Mouse (Mus musculus) midbrain, embryonic 15.5 days (tissue): ENCODE results near the gene Ehbp1l1. TPM values are rescaled to one million over a fixed set of nuclear protein-coding genes. Genes with fewer than 3 reads are reported as not detected.

Source experiments
- ATAC-seq: fragments of 200-750 bp; cut with Nextera tagmentation; replicated peaks from 2 replicates; pipeline ENCODE4 v1.8.0; 2017; ENCODE audit warnings: moderate TSS enrichment
- H3K27ac ChIP-seq: fragments of 300-500 bp; sonication (generic); 2 replicates; pipeline ENCODE4 v1.5.1; 2015; ENCODE audit warnings: mild to moderate bottlenecking, inconsistent platforms
- H3K27me3 ChIP-seq: fragments of 300-500 bp; sonication (generic); replicated peaks from 2 replicates; pipeline ENCODE4 v1.6.1; 2015; ENCODE audit warnings: inconsistent platforms
- H3K36me3 ChIP-seq: fragments of 300-500 bp; sonication (generic); replicated peaks from 2 replicates; pipeline ENCODE4 v1.6.1; 2015; ENCODE audit warnings: inconsistent platforms
- H3K4me1 ChIP-seq: fragments of 300-500 bp; sonication (generic); 2 replicates; pipeline ENCODE4 v1.6.1; 2015; ENCODE audit warnings: inconsistent platforms
- H3K4me2 ChIP-seq: fragments of 300-500 bp; sonication (generic); 2 replicates; pipeline ENCODE4 v1.6.1; 2015; ENCODE audit warnings: inconsistent platforms, mild to moderate bottlenecking, moderate library complexity
- H3K4me3 ChIP-seq: fragments of 300-500 bp; sonication (generic); 2 replicates; pipeline ENCODE4 v1.5.1; 2015; ENCODE audit warnings: mild to moderate bottlenecking, inconsistent platforms
- H3K9ac ChIP-seq: fragments of 300-500 bp; sonication (generic); 2 replicates; pipeline ENCODE4 v1.6.1; 2015; ENCODE audit warnings: mild to moderate bottlenecking, inconsistent platforms
- H3K9me3 ChIP-seq: fragments of 300-500 bp; sonication (generic); 2 replicates; pipeline ENCODE4 v1.6.1; 2016; ENCODE audit warnings: inconsistent platforms
- WGBS: fragments of 180-500 bp; shearing (Covaris S2); methylation state at CpG from one replicate; pipeline ENCODE4 v1.1.7; 2015; ENCODE audit warnings: mixed read lengths; 5-methylcytosine and 5-hydroxymethylcytosine counted together
- polyA plus RNA-seq: library from polyadenylated mRNA; unstranded; fragments of >200 nt; fragmentation: Nextera tagmentation; extraction: Ambion mirVana; gene quantifications from 2 replicates; pipeline ENCODE4 v1.2.1, GENCODE M21; 2015

Ehbp1l1 gene
- polyA plus RNA-seq, 1 experiment from 2014 or later = 23.7 TPM

GRCm38 (mm10) chr19:5729444-5729815 is 3.3 kb upstream of the Ehbp1l1 start, which contains the start of gene Fam89b:
Gene Fam89b (minus strand): TSS chr19:5729653.
- H3K27ac ChIP-seq = peak within 1 kb of the TSS; percentile 93
- ATAC-seq = peak; percentile 80
- no peaks in the 10 kb centered on the region for H3K27me3 ChIP-seq
- H3K4me2 ChIP-seq = peak within 1 kb of the TSS; percentile 97
- WGBS = 0% methylated on average over 37 of the region's 37 CpGs
- H3K36me3 ChIP-seq = no peaks in the 10 kb centered on the region
- peak within 1 kb of the TSS; percentile 72 for H3K4me3 ChIP-seq
- H3K9ac ChIP-seq = peak within 1 kb of the TSS; percentile 93
- no peaks in the 10 kb centered on the region for H3K9me3 ChIP-seq
- peaks cover 62% of the 10 kb centered on the region for H3K4me1 ChIP-seq

DNA sequence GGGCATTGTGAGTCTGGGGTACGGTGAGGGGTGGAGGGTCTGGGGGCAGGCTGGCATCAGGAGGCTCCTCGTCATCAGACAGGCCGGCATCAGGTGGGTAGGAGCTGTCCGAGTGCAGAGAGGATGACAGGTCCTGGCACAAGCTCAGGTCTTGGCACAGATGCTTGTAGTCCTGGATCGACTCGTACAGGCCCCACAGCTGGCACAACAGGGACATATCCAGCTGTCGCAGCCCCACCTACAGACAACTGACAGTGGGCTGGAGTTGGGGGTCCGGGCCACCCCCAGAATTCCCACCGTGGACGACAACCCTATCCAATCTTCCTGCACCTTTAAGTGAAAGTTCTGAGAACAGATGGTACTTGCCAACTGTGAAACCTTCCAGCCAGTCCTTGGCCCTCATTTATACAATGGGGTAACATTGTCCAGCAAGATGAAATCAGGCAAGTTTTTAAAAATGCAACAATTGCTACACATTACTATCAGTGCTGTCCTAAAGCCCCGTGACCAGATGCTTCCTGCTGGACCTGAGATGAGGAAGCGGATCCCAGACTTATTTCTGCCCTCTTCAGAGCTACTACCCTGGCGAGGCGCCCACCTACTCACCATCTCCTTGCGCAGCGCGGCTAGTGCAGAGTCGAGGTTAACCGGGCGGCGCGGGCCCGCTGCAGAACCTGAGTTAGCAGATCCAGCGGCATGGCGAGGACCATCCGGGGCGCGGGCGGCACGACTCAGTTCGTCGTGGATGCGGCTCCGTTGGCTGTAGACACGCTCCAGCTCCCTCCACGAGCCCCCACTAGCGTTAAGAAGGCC is 2.7 kb upstream of the Ehbp1l1 start:
- H3K27me3 ChIP-seq = no peaks in the 10 kb centered on the region
- WGBS = 7% methylated on average over 37 of the region's 37 CpGs
- H3K4me1 ChIP-seq = peaks cover 62% of the 10 kb centered on the region
- H3K36me3 ChIP-seq = no peaks in the 10 kb centered on the region
- peak; percentile 53 for ATAC-seq
- peak overlapping the region; percentile 97 for H3K4me2 ChIP-seq
- H3K27ac ChIP-seq = peak overlapping the region; percentile 93
- no peaks in the 10 kb centered on the region for H3K9me3 ChIP-seq
- peak overlapping the region; percentile 72 for H3K4me3 ChIP-seq
- H3K9ac ChIP-seq = peak overlapping the region; percentile 93

DNA sequence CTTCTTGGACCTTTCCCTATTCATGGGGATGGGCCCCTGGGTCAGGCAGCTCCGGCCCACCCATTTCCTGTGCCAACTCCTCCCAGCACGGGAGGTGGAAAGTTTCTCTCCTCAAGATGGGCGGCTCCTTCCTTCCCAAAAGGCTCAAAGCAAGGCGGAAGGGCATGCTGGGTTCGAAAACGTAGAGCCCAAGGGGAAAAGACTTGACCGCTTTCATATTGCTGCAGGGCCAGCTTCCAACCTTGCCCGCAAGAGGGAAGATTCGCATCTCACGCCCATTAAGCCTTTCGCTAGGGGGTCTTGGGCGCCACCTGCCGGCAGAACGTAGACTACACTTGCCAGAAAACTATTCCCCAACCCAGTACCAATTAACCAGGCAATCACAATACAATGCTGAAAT is 1.6 kb upstream of the Ehbp1l1 start:
- Histone ChIP-seq H3K27me3 (no peaks in the 10 kb centered on the region), H3K4me1 (peaks cover 62% of the 10 kb centered on the region), H3K4me2 (peak overlapping the region; percentile 97), H3K27ac (peak overlapping the region; percentile 93; the same call in 1 of the 2 replicates), H3K9ac (peak overlapping the region; percentile 93), H3K4me3 (peak overlapping the region; percentile 72), H3K36me3 (no peaks in the 10 kb centered on the region), H3K9me3 (no peaks in the 10 kb centered on the region)
- WGBS = 4% methylated on average over 14 of the region's 14 CpGs
- no peak for ATAC-seq

GRCm38 (mm10) chr19:5726961-5727578 is 953 bp upstream of the Ehbp1l1 start:
- H3K4me1 ChIP-seq = peaks cover 61% of the 10 kb centered on the region
- H3K9me3 ChIP-seq = no peaks in the 10 kb centered on the region
- peak overlapping the region; percentile 97 for H3K4me2 ChIP-seq
- 0 out of 2 replicates have a peak, but pooled peaks cover 4% of the 10 kb centered on the region for H3K36me3 ChIP-seq
- peak overlapping the region; percentile 93; the same call in 1 of the 2 replicates for H3K27ac ChIP-seq
- WGBS = 79% methylated on average over 15 of the region's 15 CpGs
- peak overlapping the region; percentile 72 for H3K4me3 ChIP-seq
- ATAC-seq = no peak
- H3K27me3 ChIP-seq = no peaks in the 10 kb centered on the region
- peak overlapping the region; percentile 93 for H3K9ac ChIP-seq

GRCm38 (mm10) chr19:5725029-5725707 is 949 bp downstream of the Ehbp1l1 start:
- Histone ChIP-seq H3K36me3 (peaks cover 16% of the 10 kb centered on the region), H3K27me3 (no peaks in the 10 kb centered on the region), H3K9ac (peak overlapping the region; percentile 7; the same call in 1 of the 2 replicates), H3K4me3 (peak overlapping the region; percentile 30; the same call in 1 of the 2 replicates), H3K27ac (no peak overlapping the region), H3K4me1 (peaks cover 46% of the 10 kb centered on the region), H3K4me2 (peak overlapping the region; percentile 97), H3K9me3 (no peaks in the 10 kb centered on the region)
- WGBS = 86% methylated on average over 12 of the region's 12 CpGs
- no peak for ATAC-seq

- peaks cover 22% of the 10 kb centered on the region for H3K36me3 ChIP-seq
Measured at GRCm38 (mm10) chr19:5724549-5724941, 1.6 kb downstream of the Ehbp1l1 start.

GRCm38 (mm10) chr19:5723934-5724548 is 2.1 kb downstream of the Ehbp1l1 start:
- Histone ChIP-seq H3K27ac (no peak overlapping the region), H3K4me1 (peaks cover 39% of the 10 kb centered on the region), H3K4me3 (no peak overlapping the region), H3K36me3 (peaks cover 24% of the 10 kb centered on the region), H3K9me3 (no peaks in the 10 kb centered on the region), H3K4me2 (no peak overlapping the region), H3K9ac (no peak overlapping the region), H3K27me3 (no peaks in the 10 kb centered on the region)
- WGBS = 71% methylated on average over 4 of the region's 4 CpGs
- ATAC-seq = no peak

More at GRCm38 (mm10) chr19:5724549-5724941, 1.6 kb downstream of the Ehbp1l1 start:
- peaks cover 40% of the 10 kb centered on the region for H3K4me1 ChIP-seq
- no peaks in the 10 kb centered on the region for H3K27me3 ChIP-seq
- 85% methylated on average over 7 of the region's 7 CpGs for WGBS
- no peak overlapping the region for H3K27ac ChIP-seq
- peak overlapping the region; percentile 97; the same call in 1 of the 2 replicates for H3K4me2 ChIP-seq
- no peak overlapping the region for H3K9ac ChIP-seq
- no peak overlapping the region for H3K4me3 ChIP-seq
- ATAC-seq = no peak
- no peaks in the 10 kb centered on the region for H3K9me3 ChIP-seq

DNA sequence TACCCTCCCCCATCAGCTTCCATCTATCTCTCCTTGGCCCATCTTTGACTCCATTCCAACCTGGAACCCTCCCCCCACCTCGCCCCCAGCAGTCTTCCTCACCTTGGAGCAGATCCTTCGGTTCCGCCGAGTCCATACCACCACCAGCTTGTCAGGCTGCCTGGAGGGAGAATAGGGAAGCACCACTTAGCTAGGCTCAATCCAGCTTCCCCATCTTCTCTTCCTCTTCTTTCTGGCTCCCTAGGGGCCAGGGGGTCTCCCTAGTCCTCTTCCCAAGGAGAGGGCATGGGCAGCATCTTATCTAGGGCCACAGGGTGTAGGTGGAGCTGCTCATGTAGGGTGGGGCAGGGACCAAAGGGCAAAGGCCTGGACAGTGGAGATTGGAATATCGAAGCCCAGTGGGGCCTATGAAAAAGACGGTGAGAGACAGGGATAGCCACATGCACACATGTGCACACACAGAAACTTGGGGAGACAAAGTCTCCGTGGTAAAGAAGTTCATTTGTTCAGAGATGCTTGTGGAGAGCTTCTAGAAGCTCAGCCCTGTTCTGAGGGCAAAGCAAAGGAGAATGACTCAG is 3.2 kb downstream of the Ehbp1l1 start:
- 93% methylated on average over 7 of the region's 7 CpGs for WGBS
- Histone ChIP-seq H3K27me3 (no peaks in the 10 kb centered on the region), H3K9me3 (no peaks in the 10 kb centered on the region), H3K4me2 (no peak overlapping the region), H3K9ac (no peak overlapping the region), H3K4me1 (peaks cover 32% of the 10 kb centered on the region), H3K4me3 (no peak overlapping the region), H3K36me3 (peaks cover 24% of the 10 kb centered on the region), H3K27ac (no peak overlapping the region)
- no peak for ATAC-seq

DNA sequence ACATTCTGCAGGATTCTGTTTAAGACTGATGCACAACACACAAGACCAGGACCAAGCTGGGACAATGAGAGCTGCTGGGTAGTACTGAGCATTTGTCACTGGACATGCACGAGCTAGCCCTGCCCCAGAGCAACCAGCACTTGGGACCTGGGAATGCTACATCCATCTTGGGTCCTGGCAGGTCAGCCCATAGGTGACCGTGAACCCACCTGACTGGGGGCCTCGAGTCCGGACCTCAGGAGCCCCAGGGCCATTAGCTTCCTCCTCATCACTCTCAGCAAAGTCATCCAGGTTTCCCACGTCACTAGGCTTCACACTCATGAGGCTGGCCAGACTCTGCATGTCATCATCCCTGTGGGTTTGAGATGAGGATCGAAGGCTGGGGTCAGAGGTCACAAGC is 4.9 kb downstream of the Ehbp1l1 start:
- no peaks in the 10 kb centered on the region for H3K27me3 ChIP-seq
- no peak overlapping the region for H3K4me2 ChIP-seq
- 91% methylated on average over 6 of the region's 6 CpGs for WGBS
- ATAC-seq = no peak
- H3K4me1 ChIP-seq = peaks cover 26% of the 10 kb centered on the region
- peaks cover 24% of the 10 kb centered on the region for H3K36me3 ChIP-seq
- no peak overlapping the region for H3K4me3 ChIP-seq
- H3K9me3 ChIP-seq = no peaks in the 10 kb centered on the region
- no peak overlapping the region for H3K9ac ChIP-seq
- H3K27ac ChIP-seq = no peak overlapping the region

DNA sequence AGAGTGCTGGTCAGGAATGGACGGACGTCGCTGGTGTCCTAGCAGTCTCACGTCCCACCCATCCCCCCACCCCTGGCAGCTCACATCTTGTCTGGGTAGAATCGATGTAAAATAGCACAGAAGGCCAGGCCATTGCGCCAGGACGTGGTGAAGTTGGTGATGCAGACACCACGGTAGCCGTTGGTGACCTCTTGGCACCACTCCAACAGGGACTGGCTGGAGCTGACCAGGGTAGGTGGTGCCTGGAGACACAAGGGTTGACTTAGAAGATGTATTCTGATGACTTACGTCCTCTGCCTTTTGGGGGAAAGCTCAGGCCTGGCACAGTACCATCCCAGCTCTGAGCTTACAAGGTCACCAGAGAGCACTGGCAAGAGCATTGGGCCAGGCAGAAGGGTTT is 9.2 kb downstream of the Ehbp1l1 start:
- 44% methylated on average over 10 of the region's 10 CpGs for WGBS
- H3K4me2 ChIP-seq = peak overlapping the region; percentile 56; the same call in 1 of the 2 replicates
- ATAC-seq = 0 out of 2 replicates have a peak, but pooled peaks have one; percentile 28
- peaks cover 20% of the 10 kb centered on the region for H3K36me3 ChIP-seq
- H3K4me3 ChIP-seq = no peak overlapping the region
- H3K27ac ChIP-seq = peak overlapping the region; percentile 49
- H3K9ac ChIP-seq = no peak overlapping the region
- H3K9me3 ChIP-seq = no peaks in the 10 kb centered on the region
- H3K27me3 ChIP-seq = no peaks in the 10 kb centered on the region
- peaks cover 31% of the 10 kb centered on the region for H3K4me1 ChIP-seq

GRCm38 (mm10) chr19:5715793-5716688 is 10.1 kb downstream of the Ehbp1l1 start:
- Histone ChIP-seq H3K27ac (peak overlapping the region; percentile 66), H3K9ac (peak overlapping the region; percentile 49), H3K4me2 (peak overlapping the region; percentile 56), H3K4me1 (peaks cover 31% of the 10 kb centered on the region), H3K9me3 (no peaks in the 10 kb centered on the region), H3K4me3 (peak overlapping the region; percentile 38), H3K36me3 (peaks cover 15% of the 10 kb centered on the region), H3K27me3 (no peaks in the 10 kb centered on the region)
- 17% methylated on average over 43 of the region's 43 CpGs for WGBS
- peak; percentile 79 for ATAC-seq
